Mouse (Mus musculus) lung, adult 2 months (tissue): ENCODE measurements around the gene Rnf215. TPM values are rescaled to one million over a fixed set of nuclear protein-coding genes. Genes with fewer than 3 reads are reported as not detected.
A peak's percentile ranks its signal among the peaks of the same experiment; 100 is the strongest.

Experiments
- DNase-seq: peaks from one replicate; pipeline ENCODE4 v3.0.0; 2022
- H3K4me1 ChIP-seq: fragments of 200-500 bp; 2 replicates; pipeline ENCODE4 v1.6.1; 2011; ENCODE audit warnings: low read length; ENCODE audit not compliant: control insufficient read depth, insufficient read depth
- H3K4me3 ChIP-seq: fragments of 200-500 bp; replicated peaks from 2 replicates; pipeline ENCODE3; 2011; ENCODE audit warnings: low read depth, mild to moderate bottlenecking, control low read depth, low read length; ENCODE audit errors: extremely low read depth
- CTCF ChIP-seq: fragments of 200-500 bp; IDR thresholded peaks from 2 replicates; pipeline ENCODE4 v1.5.1; 2011; ENCODE audit warnings: mild to moderate bottlenecking, low read length, control low read depth; ENCODE audit not compliant: insufficient read depth
- POLR2A ChIP-seq: fragments of 200-500 bp; IDR thresholded peaks from 2 replicates; pipeline ENCODE4 v1.6.1; 2011; ENCODE audit warnings: low read depth, mild to moderate bottlenecking, control low read depth, low read length, borderline replicate concordance; ENCODE audit errors: extremely low read depth
- WGBS: fragments of 180-500 bp; shearing (Covaris S2); methylation state at CpG from one replicate; pipeline ENCODE4 v1.1.7; 2018; 5-methylcytosine and 5-hydroxymethylcytosine counted together
- polyA plus RNA-seq: library from polyadenylated mRNA; depleted of rRNA; stranded (reverse); fragments of >200 nt; gene quantifications from 2 replicates; pipeline ENCODE4 v1.2.3, GENCODE M21; 2012

Gene Rnf215
- polyA plus RNA-seq, 1 experiment, result 60.6 TPM

GRCm38 (mm10) chr11:4143281-4144062, 8.5 kb downstream of the Rnf215 start:
- Histone ChIP-seq H3K4me1 (peaks cover 8% of the 10 kb centered on the region), H3K4me3 (no peak overlapping the region)
- no peak for DNase-seq
- no peak for TF ChIP-seq CTCF
- no peak for TF ChIP-seq POLR2A
- WGBS, result 87% methylated on average over 21 of the region's 21 CpGs

GRCm38 (mm10) chr11:4146381-4146780, 11.4 kb downstream of the Rnf215 start:
- H3K4me1 ChIP-seq, result peaks cover 10% of the 10 kb centered on the region
- H3K4me3 ChIP-seq, result no peak overlapping the region
- TF ChIP-seq CTCF (no peak), POLR2A (no peak)
- WGBS, result 75% methylated on average over 6 of the region's 6 CpGs
- DNase-seq, result no peak

GRCm38 (mm10) chr11:4147098-4147497, 12.1 kb downstream of the Rnf215 start:
- WGBS, result 78% methylated on average over 10 of the region's 10 CpGs
- Histone ChIP-seq H3K4me3 (no peak overlapping the region), H3K4me1 (peaks cover 10% of the 10 kb centered on the region)
- TF ChIP-seq POLR2A (no peak), CTCF (no peak)
- no peak for DNase-seq

GRCm38 (mm10) chr11:4148120-4148519, 13.1 kb downstream of the Rnf215 start:
- H3K4me1 ChIP-seq, result peaks cover 8% of the 10 kb centered on the region
- 69% methylated on average over 5 of the region's 5 CpGs for WGBS
- H3K4me3 ChIP-seq, result no peak overlapping the region
- no peak for DNase-seq
- TF ChIP-seq CTCF, result no peak
- peak; percentile 31; the same call in 1 of the 2 replicates for TF ChIP-seq POLR2A

GRCm38 (mm10) chr11:4148536-4149156, 13.6 kb downstream of the Rnf215 start:
- no peak for DNase-seq
- H3K4me3 ChIP-seq, result no peak overlapping the region
- 81% methylated on average over 9 of the region's 9 CpGs for WGBS
- no peak for TF ChIP-seq POLR2A
- TF ChIP-seq CTCF, result no peak
- H3K4me1 ChIP-seq, result peaks cover 8% of the 10 kb centered on the region

- DNase-seq, result no peak
- 93% methylated on average over 6 of the region's 6 CpGs for WGBS
- TF ChIP-seq POLR2A (no peak), CTCF (no peak)
- H3K4me1 ChIP-seq, result peaks cover 8% of the 10 kb centered on the region
- no peak overlapping the region for H3K4me3 ChIP-seq
These were observed 14.9 kb downstream of the Rnf215 start for GRCm38 (mm10) chr11:4149886-4150285.

GRCm38 (mm10) chr11:4153694-4154093, 18.7 kb downstream of the Rnf215 start:
- DNase-seq, result no peak
- no peaks in the 10 kb centered on the region; the same call in 1 of the 2 replicates for H3K4me1 ChIP-seq
- TF ChIP-seq POLR2A, result no peak
- no peak for TF ChIP-seq CTCF
- no peak overlapping the region for H3K4me3 ChIP-seq
- 92% methylated on average over 7 of the region's 7 CpGs for WGBS

GRCm38 (mm10) chr11:4155641-4156040, 20.6 kb downstream of the Rnf215 start:
- Histone ChIP-seq H3K4me1 (0 out of 2 replicates have a peak, but pooled peaks cover 2% of the 10 kb centered on the region), H3K4me3 (no peak overlapping the region)
- TF ChIP-seq CTCF, result no peak
- TF ChIP-seq POLR2A, result no peak
- DNase-seq, result no peak
- 75% methylated on average over 5 of the region's 5 CpGs for WGBS

- WGBS, result 79% methylated on average over 3 of the region's 3 CpGs
- no peak for TF ChIP-seq POLR2A
- TF ChIP-seq CTCF, result no peak
- no peak for DNase-seq
- H3K4me3 ChIP-seq, result no peak overlapping the region
- peaks cover 5% of the 10 kb centered on the region; the same call in 1 of the 2 replicates for H3K4me1 ChIP-seq
These were observed 23.7 kb downstream of the Rnf215 start for GRCm38 (mm10) chr11:4158676-4159075.

GRCm38 (mm10) chr11:4159808-4160708, 25.1 kb downstream of the Rnf215 start, which contains the start of the genes Ccdc157 and Sf3a1:
Gene Ccdc157 (minus strand): TSS chr11:4160293.
Gene Sf3a1 (plus strand): TSS chr11:4160350.
- Histone ChIP-seq H3K4me3 (peak within 1 kb of the TSS; percentile 96), H3K4me1 (peaks cover 5% of the 10 kb centered on the region; the same call in 1 of the 2 replicates)
- peak; percentile 74; the same call in 1 of the 2 replicates for TF ChIP-seq POLR2A
- TF ChIP-seq CTCF, result no peak
- 1% methylated on average over 54 of the region's 54 CpGs for WGBS
- peak; percentile 92 for DNase-seq
